Mouse (Mus musculus): ENCODE data around the gene Adgrf1. TPM values are rescaled to one million over a fixed set of nuclear protein-coding genes. Genes with fewer than 3 reads are reported as not detected.

Gene Adgrf1
- polyA plus RNA-seq, 2 experiments: 0.08 TPM; not detected in 1

- H3K36me3 ChIP-seq (ENCODE audit: control insufficient read depth, insufficient read depth, low read length): no peaks in the 10 kb centered on the region
- no peak for TF ChIP-seq POLR2A (IDR thresholded peaks at IDR 0.05; ENCODE audit: borderline replicate concordance, extremely low read depth, insufficient read depth, insufficient read length)
- H3K9me3 ChIP-seq (ENCODE audit: control insufficient read depth, low read length): no peaks in the 10 kb centered on the region
- no peaks in the 10 kb centered on the region for H3K27me3 ChIP-seq (ENCODE audit: control insufficient read depth, insufficient read depth, low read length)
- H3K4me1 ChIP-seq (ENCODE audit: control insufficient read depth, insufficient read depth, low read length): peaks cover 5% of the 10 kb centered on the region
- H3K27ac ChIP-seq (replicated peaks; ENCODE audit: low read depth, low read length): no peak overlapping the region
- ATAC-seq (ENCODE audit: low FRiP score, low read depth) (no peak), DNase-seq (ENCODE audit: low spot score) (no peak)
- 91% methylated on average over 3 of the region's 3 CpGs for WGBS
- H3K9ac ChIP-seq (ENCODE audit: low read depth, low read length, severe bottlenecking): no peak overlapping the region
- no peak overlapping the region for H3K4me3 ChIP-seq (replicated peaks; ENCODE audit: low read length)
- no peak overlapping the region for H3K4me2 ChIP-seq (replicated peaks; ENCODE audit: low read depth, low read length, severe bottlenecking)
Observed at GRCm38 (mm10) chr17:43247245-43247644, 22.9 kb upstream of the Adgrf1 start.

- no peaks in the 10 kb centered on the region for H3K9me3 ChIP-seq (ENCODE audit: control insufficient read depth, low read length)
- no peaks in the 10 kb centered on the region for H3K36me3 ChIP-seq (ENCODE audit: control insufficient read depth, insufficient read depth, low read length)
- 35% methylated on average over 3 of the region's 3 CpGs for WGBS
- TF ChIP-seq POLR2A (IDR thresholded peaks at IDR 0.05; ENCODE audit: borderline replicate concordance, extremely low read depth, insufficient read depth, insufficient read length): no peak
- no peak overlapping the region for H3K9ac ChIP-seq (ENCODE audit: low read depth, low read length, severe bottlenecking)
- H3K4me3 ChIP-seq (replicated peaks; ENCODE audit: low read length): no peak overlapping the region
- no peak for DNase-seq (ENCODE audit: low spot score)
- ATAC-seq (ENCODE audit: low FRiP score, low read depth): no peak
- peaks cover 7% of the 10 kb centered on the region for H3K4me1 ChIP-seq (ENCODE audit: control insufficient read depth, insufficient read depth, low read length)
- no peaks in the 10 kb centered on the region for H3K27me3 ChIP-seq (ENCODE audit: control insufficient read depth, insufficient read depth, low read length)
- no peak overlapping the region for H3K4me2 ChIP-seq (replicated peaks; ENCODE audit: low read depth, low read length, severe bottlenecking)
- no peak overlapping the region for H3K27ac ChIP-seq (replicated peaks; ENCODE audit: low read depth, low read length)
Observed at GRCm38 (mm10) chr17:43249645-43250044, 20.5 kb upstream of the Adgrf1 start.

- Histone ChIP-seq H3K4me2 (replicated peaks; ENCODE audit: low read depth, low read length, severe bottlenecking) (no peak overlapping the region), H3K9ac (ENCODE audit: low read depth, low read length, severe bottlenecking) (no peak overlapping the region), H3K36me3 (ENCODE audit: control insufficient read depth, insufficient read depth, low read length) (no peaks in the 10 kb centered on the region), H3K27ac (replicated peaks; ENCODE audit: low read depth, low read length) (no peak overlapping the region), H3K9me3 (ENCODE audit: control insufficient read depth, low read length) (no peaks in the 10 kb centered on the region), H3K4me1 (ENCODE audit: control insufficient read depth, insufficient read depth, low read length) (peaks cover 10% of the 10 kb centered on the region), H3K4me3 (replicated peaks; ENCODE audit: low read length) (no peak overlapping the region), H3K27me3 (ENCODE audit: control insufficient read depth, insufficient read depth, low read length) (no peaks in the 10 kb centered on the region)
- no peak for TF ChIP-seq POLR2A (IDR thresholded peaks at IDR 0.05; ENCODE audit: borderline replicate concordance, extremely low read depth, insufficient read depth, insufficient read length)
- DNase-seq (ENCODE audit: low spot score) (no peak), ATAC-seq (ENCODE audit: low FRiP score, low read depth) (no peak)
- 58% methylated on average over 5 of the region's 5 CpGs for WGBS
Observed at GRCm38 (mm10) chr17:43251249-43252125, 18.6 kb upstream of the Adgrf1 start.

- DNase-seq (ENCODE audit: low spot score): no peak
- WGBS: 61% methylated on average over 11 of the region's 11 CpGs
- peaks cover 10% of the 10 kb centered on the region for H3K4me1 ChIP-seq (ENCODE audit: control insufficient read depth, insufficient read depth, low read length)
Observed at GRCm38 (mm10) chr17:43252846-43253245, 17.3 kb upstream of the Adgrf1 start.

GRCm38 (mm10) chr17:43254261-43254660 is 15.9 kb upstream of the Adgrf1 start:
- no peak for TF ChIP-seq POLR2A (IDR thresholded peaks at IDR 0.05; ENCODE audit: borderline replicate concordance, extremely low read depth, insufficient read depth, insufficient read length)
- Histone ChIP-seq H3K36me3 (ENCODE audit: control insufficient read depth, insufficient read depth, low read length) (no peaks in the 10 kb centered on the region), H3K9ac (ENCODE audit: low read depth, low read length, severe bottlenecking) (no peak overlapping the region), H3K9me3 (ENCODE audit: control insufficient read depth, low read length) (no peaks in the 10 kb centered on the region), H3K4me2 (replicated peaks; ENCODE audit: low read depth, low read length, severe bottlenecking) (no peak overlapping the region), H3K27ac (replicated peaks; ENCODE audit: low read depth, low read length) (no peak overlapping the region), H3K27me3 (ENCODE audit: control insufficient read depth, insufficient read depth, low read length) (no peaks in the 10 kb centered on the region), H3K4me3 (replicated peaks; ENCODE audit: low read length) (no peak overlapping the region), H3K4me1 (ENCODE audit: control insufficient read depth, insufficient read depth, low read length) (peaks cover 10% of the 10 kb centered on the region)
- DNase-seq (ENCODE audit: low spot score) (no peak), ATAC-seq (ENCODE audit: low FRiP score, low read depth) (no peak; the same call in 1 of the 2 replicates)
- 31% methylated on average over 3 of the region's 3 CpGs for WGBS

More at GRCm38 (mm10) chr17:43252846-43253245, 17.3 kb upstream of the Adgrf1 start:
- no peak overlapping the region for H3K27ac ChIP-seq (replicated peaks; ENCODE audit: low read depth, low read length)
- H3K27me3 ChIP-seq (ENCODE audit: control insufficient read depth, insufficient read depth, low read length): no peaks in the 10 kb centered on the region
- ATAC-seq (ENCODE audit: low FRiP score, low read depth): no peak
- H3K36me3 ChIP-seq (ENCODE audit: control insufficient read depth, insufficient read depth, low read length): no peaks in the 10 kb centered on the region
- no peak overlapping the region for H3K4me3 ChIP-seq (replicated peaks; ENCODE audit: low read length)
- no peak overlapping the region for H3K4me2 ChIP-seq (replicated peaks; ENCODE audit: low read depth, low read length, severe bottlenecking)
- no peak for TF ChIP-seq POLR2A (IDR thresholded peaks at IDR 0.05; ENCODE audit: borderline replicate concordance, extremely low read depth, insufficient read depth, insufficient read length)
- H3K9ac ChIP-seq (ENCODE audit: low read depth, low read length, severe bottlenecking): no peak overlapping the region
- H3K9me3 ChIP-seq (ENCODE audit: control insufficient read depth, low read length): no peaks in the 10 kb centered on the region

Measured in limb, embryonic 14.5 days (tissue).